Mouse (Mus musculus) ZHBTc4 (cell line): ENCODE data around the gene Dcps.
A peak's percentile ranks its signal among the peaks of the same experiment; 100 is the strongest.

Experiments
- DNase-seq: peaks from one replicate; pipeline ENCODE4 v3.0.0-alpha.2; 2011; ENCODE audit warnings: low read depth, low spot score

Dcps gene

DNA sequence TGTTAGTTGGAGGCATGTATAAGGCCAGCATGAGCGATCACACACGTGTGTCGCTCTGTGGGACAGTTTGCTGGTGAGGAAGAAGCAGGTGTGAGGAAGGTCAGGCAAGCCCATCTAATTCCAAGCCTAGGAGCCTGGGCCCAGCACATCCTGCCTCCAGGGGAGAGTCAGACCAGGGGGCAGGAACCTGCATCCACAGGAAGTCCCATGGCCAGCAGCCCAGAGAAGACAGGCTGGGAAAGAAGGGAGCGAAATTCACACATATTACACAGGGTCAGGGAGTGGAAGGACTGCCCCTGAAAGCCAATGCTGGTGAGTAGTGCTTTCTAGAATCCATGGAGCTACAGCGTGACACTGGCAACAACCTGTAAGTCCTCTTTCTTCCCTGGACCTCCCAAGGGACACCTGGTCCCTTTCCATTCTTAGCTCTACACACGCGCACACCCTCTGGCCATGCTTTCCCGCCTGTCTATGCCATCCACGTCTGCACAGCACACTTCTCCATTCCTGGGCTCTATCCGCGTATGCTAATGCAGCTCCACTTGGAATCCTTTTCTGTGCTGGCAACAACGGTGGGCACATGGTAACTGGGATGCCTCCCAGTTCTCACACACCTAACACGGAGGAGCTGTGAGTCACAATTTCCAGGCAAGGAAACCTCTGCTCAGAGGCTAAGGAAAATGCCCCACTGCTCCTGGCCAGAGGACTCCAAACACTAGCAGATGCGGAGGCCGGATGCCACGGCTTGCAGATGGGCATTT, 44.0 kb downstream of the Dcps start:
- no peak for DNase-seq

DNA sequence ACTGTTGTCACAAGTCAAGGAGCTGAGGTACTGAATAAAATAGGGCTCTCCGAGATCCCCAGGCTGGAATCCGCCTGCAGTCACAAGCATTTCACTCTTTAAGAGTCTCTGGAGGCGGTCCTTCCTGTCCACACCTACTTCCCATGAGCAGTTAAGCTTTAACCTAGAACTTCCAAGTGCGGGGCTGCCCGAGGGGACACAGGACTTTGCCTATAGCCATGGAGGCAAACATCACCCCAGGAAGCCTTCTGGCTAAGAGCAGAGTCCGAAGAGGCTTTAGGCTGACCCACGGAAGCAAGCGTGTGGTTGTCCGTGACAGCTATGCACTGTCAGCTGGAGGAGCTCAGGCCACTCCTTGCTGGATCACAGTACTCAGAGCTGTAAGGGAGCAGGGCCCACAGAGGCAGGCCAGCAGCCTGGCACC, 46.9 kb downstream of the Dcps start:
- DNase-seq: no peak

DNA sequence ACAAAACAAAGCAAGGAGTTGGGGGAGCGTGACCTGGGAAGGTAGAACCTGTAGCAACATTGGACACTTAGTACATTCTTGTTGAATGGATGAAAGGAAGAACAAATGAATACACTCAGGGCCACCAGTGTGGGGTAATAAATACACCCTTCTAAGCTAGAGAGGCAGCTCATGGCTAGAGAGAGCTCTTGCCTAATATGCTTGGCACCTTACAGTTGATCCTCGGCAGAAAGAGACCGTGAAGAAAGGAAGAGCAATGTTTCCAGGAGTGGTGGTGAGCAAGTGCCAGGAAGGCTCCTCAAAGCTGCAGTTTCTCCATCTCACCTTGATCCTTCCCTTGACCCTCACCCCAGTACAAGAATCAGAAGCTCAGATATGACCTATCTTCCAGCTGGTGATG, 47.3 kb downstream of the Dcps start:
- no peak for DNase-seq

DNA sequence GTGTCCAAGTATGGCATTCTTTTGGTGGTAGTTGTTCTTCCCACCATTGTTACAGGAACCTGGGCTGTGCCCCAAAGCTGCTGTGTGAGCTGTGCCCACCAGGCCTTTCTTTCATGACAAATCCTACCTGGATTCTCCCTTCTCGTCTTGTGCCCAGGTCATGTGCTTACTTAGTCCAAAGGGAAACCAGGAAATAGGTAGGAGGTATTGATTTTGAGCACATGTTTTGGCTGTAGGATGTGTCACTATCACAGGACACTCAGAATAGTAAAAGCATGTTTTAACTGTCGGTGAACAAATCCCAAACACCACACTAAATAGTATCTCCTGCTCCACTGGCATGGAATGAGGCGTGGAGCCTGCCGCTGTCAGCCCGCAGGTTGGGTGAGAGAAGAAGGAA, 48.3 kb downstream of the Dcps start:
- no peak for DNase-seq

DNA sequence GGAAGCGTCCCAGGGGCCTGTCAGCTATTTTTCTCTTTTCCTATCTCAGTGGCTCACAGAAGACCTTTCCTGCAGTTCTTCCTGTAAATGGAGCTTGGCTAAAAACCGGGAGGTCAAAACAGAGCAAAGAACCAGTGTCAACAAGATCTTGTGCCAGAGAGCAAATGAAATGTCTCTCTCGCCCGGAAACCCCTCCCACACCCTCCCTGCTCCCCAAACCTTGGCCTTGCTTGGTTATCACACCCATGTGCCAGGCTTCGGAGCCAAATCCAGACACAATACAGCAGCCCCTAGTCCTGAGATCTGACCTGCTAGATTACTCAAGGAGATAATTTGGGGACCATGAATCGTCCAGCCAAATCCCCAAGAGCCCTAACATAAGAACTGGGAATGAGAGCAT, 48.7 kb downstream of the Dcps start:
- no peak for DNase-seq

DNA sequence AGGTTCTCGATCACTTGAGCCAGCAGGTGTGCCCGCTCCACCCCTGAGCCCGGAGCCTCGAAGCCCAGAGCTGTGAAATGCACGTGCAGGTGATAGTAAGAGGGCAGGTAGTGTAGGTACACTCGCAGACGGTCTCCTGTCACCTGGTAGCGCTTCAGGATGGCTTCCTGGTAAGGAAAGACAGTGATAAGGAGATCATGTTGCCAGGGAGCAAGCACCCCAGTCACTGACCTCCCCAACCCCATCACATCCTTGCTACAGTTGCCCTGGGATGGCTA, 51.2 kb downstream of the Dcps start:
- DNase-seq: no peak

DNA sequence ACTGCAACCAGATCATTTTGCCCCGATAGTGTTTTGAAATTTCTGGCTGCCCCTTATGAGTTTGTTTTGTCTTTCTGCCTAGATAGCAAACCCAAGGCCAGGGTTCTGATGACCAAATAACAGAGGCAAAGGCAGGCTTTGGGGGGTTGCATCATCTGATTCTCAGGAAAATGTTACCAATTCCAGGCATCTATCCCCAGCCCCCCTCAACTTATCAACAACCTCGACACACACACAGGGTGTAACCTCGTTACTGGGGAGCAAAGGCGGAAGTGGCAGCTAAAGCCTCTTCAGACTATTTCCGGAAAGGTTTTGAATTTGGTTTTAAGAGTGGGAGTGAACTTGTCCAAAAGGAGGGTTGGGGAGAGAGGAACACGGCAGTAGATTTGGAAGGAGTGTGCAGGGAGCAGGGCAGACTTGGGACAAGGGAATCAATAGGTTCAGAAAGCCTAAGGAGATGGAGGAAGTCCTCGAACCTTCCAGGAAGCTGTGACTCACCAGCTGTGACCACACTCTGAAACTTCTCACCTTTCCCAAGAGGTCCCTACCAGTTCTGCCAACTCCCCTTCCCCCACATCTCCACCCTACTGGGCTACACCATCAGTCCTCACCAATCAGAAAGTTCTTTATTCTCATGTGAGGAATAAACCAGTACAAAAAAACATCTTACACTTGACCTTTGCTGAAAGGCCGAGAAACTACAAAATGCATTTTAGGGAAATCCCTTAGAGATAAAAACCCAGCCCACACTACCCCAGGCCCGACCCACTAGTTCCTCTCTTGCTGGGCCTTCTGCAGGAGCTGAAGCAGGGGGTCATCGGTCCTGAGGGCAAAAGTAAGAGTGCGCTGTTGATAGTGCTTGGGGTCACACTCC, 51.8 kb downstream of the Dcps start:
- no peak for DNase-seq

DNA sequence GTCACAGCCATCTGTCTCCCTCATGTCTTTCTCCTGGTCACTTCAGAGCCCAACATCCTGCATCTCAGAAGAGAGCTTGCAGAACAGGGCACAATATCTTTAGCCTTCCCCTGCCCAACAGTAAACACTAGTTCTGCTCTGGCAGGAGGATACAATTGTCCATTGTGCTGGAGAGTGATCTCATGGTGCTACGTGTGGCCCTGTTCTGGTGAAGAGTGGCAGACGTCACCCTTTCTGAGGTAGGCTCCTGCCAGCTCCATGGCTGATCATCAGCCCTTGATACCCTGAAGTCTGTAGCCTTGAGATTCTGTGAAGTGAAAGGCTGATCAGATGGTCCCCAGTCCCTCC, 52.4 kb downstream of the Dcps start:
- no peak for DNase-seq

DNA sequence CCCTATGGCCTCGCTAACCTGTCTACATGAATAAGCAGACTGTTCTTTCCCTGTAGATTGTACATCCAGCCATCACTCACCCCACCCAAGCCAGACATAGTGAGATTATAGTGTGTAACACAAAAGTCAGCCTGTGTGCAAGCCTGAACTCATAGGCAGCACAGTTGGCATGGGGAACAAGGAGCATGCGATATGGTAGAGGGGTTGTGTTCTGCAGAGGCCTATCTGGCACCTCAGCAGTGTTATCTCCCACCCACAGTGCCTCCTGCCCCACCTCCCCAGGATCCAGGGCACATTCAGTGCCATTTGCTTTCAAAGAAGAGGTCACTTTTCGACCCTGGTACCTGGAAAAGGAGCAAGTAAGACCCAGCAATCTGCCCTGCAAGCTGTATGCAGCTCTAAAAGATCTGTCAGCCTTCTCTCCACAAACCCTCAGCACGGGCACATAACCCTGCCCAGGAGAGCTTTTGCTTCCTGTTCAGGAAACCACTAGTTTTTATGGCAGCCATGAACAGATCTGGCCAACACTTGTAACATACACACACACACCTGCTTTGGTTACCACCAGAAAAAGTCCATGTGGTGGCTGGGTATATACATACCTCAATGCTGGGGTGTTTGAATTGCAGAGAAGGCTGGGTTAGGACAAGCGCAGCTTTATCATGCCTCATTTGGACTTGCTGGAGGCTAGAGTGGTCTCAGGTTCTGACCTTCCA, 53.2 kb downstream of the Dcps start:
- no peak for DNase-seq

DNA sequence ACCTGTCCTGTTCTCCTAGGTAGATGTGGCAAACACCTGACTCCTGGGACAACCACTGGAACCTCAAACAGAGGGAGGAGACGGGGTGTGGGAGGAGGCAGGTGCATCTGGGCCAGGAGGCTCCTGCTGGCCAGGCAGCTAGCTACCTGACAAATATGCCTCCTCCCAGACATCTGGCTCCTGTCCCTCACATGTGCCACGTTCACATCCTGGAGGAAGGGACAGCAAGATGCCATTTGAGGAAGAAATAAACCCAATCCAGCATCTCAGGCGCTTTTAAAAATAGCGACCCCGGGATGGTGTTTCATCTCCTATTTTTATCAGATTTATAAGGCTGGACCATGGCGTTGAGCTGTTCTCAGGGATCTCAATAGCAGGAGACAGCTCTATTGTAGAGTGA, 56.7 kb downstream of the Dcps start, which contains the start of gene St3gal4:
St3gal4 (minus strand) TSS at position 101 of the 400 bp plus-strand sequence.
- DNase-seq: no peak

DNA sequence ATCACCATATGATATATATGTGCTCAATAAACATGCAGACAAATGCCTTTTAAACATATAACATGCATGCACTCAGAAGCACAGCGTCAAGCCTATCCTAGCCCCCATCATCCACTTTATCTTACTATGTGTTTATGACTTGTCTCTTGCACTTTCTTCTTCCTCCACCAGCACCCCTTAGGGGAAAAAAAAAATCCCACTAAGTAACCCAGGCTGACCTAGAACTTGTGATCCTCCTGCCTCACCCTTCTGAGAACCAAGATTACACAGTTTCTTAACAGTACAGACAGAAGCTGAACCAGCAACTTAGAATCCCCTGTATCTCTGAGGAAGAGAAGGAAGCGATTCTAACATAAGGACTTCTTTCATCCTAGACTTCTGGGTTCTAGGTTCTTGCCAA, 57.3 kb downstream of the Dcps start:
- no peak for DNase-seq

DNA sequence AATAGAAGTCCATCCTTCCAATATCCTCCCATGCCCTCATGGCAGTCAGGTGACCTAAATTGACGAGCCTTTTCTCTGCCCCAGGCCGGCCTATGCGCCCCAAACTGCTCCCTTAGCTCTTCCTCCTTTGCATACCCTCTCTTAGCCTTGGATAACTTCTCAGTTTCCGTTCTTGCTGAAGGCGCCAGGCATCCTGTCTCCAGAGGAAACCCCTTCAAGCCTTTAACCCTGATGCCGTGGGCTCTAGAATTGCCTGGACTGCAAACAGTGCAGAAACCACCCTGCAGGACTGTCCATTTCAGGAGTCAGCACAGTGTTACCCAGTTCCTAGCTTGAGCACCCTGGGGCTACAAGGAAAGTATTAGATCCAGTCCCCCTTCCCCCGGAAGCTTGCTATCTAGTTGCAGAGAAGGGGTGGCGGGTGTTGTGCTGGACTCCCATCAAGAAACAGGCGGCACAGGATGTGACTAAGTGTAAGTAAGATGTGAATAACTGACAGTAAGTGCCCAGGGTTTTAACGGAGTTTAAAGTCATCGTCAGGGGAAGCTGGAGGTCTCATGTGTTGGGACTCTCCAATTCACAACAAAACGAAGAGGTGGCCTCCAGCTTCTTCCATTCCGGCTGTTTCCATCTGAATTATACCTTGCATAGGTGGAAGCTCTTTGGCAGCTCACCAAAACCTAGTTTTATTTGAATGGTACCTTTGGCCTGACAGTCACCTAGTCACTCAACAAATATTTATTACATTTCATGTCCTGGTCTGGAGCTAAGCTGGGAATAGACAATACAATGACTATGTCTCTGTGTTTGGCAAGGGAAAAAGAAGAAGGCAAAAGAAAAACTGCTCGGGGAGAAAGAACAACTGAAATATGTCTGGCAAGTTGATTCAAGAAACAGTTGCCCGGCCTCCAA, 58.2 kb downstream of the Dcps start:
- DNase-seq: peak; percentile 49

DNA sequence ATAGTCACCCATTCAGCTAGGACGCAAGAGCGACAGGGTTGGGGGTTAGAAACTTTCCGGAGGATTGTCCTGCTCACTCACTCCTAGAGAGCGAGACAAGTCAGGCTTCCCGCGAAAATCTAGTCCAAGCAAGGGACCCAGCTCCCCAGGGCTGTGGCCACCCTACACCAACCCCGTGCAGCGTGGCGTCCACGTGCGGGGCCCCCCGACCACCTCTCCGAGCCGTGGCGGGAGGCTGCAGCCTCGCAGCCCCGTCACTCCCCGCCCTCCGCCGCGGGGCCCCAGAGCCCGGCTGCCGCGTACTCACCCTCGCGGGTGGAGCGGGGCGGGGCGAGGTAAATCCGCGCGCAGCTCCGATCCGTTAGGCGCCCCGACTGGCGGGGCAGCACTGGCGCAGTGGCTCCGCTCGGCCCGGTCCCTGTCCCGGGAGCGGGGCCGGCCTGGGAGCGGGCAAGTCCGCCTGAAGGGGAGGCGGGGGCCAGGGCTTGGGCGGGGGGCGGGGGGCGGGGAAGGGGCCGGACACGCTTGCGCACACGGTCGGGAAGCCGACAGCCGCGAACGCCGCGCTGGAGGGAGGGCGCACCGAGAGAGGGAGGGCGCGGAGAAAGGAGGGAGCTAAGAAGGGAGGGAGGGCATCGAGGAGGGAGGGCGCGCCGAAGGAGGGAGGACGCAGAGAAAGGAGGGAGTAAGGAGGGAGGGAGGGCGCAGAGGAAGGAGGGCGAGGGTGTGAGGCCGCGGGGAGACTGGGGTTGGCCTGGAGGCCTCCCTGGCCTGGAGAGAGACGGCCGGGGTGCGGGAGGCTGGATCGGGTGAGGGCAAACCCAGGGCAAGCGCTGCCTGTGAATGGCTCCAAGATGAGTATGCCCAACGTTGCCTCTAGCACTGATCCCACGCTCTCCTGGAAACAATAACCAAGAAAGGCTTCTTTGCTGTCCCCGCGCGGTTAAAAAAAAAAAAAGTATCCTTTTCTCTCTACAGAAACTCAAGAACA, 59.2 kb downstream of the Dcps start:
- DNase-seq: peak; percentile 91

DNA sequence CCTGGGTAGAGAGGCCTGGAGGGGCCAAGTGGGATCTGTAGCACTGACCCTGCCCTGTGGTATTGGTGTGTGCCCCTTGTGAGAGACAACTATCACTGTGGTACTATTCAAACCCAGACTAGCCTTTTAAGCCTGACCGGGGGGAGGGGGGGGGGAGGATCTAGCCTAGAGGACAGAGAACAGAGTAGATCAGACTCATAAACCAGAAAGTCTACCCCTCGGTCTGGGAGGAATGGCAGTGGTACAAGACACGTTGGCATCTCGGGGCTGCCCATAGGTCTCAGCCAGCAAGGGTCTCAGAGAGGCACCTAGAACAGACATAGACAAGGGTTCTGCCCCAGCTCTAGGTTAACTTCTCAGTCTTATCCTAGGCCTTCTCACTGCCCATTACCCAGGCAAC, 60.1 kb downstream of the Dcps start:
- DNase-seq: no peak

DNA sequence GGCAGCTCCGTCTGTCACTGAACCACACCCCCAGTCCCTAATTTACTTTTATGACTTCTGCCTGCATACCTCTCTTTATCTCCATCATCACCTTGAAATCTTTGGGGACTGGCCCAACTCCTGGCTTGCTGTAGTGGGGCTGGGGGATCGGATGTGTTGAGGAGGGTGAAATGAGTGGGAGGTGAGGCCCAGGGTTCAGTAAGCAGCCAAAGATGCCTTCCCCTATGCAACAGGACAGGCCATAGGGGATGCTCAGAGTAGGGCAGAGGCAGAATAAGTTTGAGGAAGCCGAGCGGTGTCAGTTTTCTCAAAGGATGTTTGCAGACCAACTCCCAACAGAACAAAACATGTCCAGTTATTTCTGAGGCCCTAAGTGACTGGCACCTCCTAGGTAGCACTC, 60.6 kb downstream of the Dcps start:
- DNase-seq: no peak

DNA sequence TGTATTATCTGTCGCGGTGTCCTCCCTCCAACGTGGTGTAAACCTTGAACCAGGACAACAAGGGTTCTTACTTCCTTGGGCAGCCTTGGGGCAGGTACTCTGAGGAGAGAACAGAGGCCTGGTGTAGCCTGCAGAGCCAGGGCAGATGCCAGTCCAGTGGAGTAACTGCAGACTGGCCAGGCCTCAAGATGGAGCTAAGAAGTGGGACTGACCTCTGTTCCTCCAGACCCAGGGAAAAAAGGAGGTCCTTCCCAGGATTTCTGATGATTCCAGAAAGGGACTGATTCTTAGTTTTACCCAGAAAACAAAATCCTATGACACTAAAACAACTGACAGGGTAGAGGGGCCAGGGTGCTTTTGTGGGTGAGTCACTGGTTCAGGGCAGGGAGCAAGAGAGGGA, 61.6 kb downstream of the Dcps start:
- no peak for DNase-seq

DNA sequence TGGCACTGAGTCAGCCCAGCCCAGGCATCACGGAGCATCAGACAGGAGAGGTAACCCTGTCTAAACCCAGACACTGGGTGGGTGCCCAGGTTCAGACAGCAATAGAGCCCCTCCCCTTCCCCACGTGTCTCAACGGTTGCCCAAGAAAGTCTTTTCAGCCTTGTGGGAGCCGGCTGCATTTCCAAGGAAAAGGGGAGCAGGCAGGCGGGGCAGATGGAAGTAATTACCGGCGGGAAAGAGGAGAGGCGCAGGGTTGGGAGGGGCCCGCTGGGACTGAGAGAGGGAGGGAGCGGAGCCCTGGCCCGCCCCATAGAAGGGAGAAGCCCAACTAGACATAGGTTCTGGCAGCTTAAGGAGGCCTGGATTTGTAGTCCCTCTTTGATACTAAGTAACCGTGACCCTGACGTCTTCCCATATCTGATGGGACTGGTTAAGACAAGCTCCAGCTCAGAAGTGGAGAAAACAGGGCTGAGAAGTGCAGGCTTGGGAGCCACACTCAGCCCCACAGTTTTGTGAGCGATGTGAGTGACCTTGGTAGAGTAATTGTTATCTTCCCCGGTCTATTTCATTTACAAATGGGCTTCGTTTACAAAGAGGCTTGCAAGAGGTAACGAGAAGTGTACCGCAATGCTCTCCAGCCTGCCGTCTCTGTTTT, 63.8 kb downstream of the Dcps start:
- DNase-seq: peak; percentile 92

DNA sequence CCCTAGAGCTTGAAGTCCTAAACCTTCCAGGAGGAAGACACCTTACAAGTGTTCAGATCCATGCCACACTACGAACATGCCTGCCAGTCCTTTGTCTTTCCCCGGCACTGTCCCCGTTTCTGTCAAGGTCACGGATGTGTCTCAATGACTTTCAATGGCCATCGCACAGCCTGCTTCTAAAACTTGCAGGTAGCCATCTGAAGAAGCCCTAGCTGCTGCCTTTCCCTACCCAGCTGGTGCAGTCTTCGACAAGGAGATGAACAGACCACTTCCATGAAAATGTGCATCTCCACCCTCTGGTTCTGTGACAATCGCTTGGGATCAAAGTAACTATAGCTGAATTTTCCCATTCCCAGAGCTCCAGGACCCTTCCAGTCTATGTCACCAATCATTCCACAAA, 64.4 kb downstream of the Dcps start:
- DNase-seq: peak; percentile 26

DNA sequence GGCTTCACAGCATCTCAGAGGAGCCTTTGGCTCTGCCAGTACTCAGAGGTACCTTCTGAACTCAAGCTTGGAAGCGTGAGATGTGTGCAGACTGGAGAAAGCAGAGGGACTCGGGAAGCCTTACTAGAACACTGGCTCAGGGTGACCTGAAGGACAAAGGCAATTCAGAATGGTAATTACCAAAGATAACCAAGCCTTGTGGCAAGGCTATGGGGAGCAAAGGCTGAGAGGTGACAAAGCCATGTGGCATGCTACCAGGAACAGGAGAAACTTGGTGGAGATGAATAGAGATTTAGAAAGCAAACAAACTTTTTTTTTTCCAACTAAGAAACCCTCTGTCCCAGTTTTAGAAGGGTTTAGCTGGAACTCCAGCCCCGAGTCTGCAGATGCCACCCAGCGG, 65.3 kb downstream of the Dcps start:
- DNase-seq: no peak

DNA sequence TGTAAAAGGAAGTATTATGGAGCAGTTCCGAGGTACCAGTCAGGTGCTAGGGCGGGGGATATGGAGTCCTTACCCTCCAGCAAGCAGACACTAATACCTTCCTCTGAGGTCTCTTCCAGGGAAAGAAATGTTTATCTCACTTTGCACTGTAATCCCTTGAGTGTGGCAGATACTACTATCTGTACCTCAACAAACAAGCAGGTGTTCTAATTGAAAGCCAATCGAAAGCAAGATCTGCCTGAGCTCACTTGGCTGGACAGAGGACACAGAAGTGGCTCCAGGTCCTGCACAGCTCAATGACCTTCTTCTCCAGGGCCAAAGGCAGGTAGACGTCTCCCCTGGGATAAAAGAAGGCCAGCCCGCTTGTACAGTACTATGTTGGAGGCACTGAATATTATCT, 65.8 kb downstream of the Dcps start:
- DNase-seq: no peak
